Mouse (Mus musculus) stomach, embryonic 16.5 days (tissue): ENCODE data around the gene 4930503E14Rik. TPM values are rescaled to one million over a fixed set of nuclear protein-coding genes. Genes with fewer than 3 reads are reported as not detected.
"Not testable (repeated sequence)": the region's sequence is repeated elsewhere in the genome, so short reads cannot be mapped to it uniquely, and the experiment has no call there.

ENCODE experiments used
- ATAC-seq: fragments of 200-750 bp; cut with Nextera tagmentation; 2 replicates; pipeline ENCODE4 v1.8.0; 2017; ENCODE audit warnings: moderate number of reproducible peaks, moderate TSS enrichment; ENCODE audit not compliant: insufficient read depth, low FRiP score
- H3K27ac ChIP-seq: fragments of 300-500 bp; sonication (generic); 2 replicates; pipeline ENCODE4 v1.5.1; 2014; ENCODE audit warnings: low read length
- H3K27me3 ChIP-seq: fragments of 300-500 bp; sonication (generic); 2 replicates; pipeline ENCODE4 v1.6.1; 2014; ENCODE audit warnings: low read length, control low read depth, mixed read lengths; ENCODE audit not compliant: control insufficient read depth, insufficient read depth
- H3K36me3 ChIP-seq: fragments of 300-500 bp; sonication (generic); 2 replicates; pipeline ENCODE4 v1.6.1; 2014; ENCODE audit warnings: low read length; ENCODE audit not compliant: control insufficient read depth, insufficient read depth
- H3K4me1 ChIP-seq: fragments of 300-500 bp; sonication (generic); 2 replicates; pipeline ENCODE4 v1.6.1; 2014; ENCODE audit warnings: low read length, control low read depth, mixed read lengths; ENCODE audit not compliant: control insufficient read depth, insufficient read depth
- H3K4me2 ChIP-seq: fragments of 300-500 bp; sonication (generic); 2 replicates; pipeline ENCODE4 v1.6.1; 2014; ENCODE audit warnings: low read depth, low read length, mixed read lengths
- H3K4me3 ChIP-seq: fragments of 300-500 bp; sonication (generic); replicated peaks from 2 replicates; pipeline ENCODE4 v1.5.1; 2014; ENCODE audit warnings: mild to moderate bottlenecking, low read length
- H3K9ac ChIP-seq: fragments of 300-500 bp; sonication (generic); 2 replicates; pipeline ENCODE4 v1.6.1; 2014; ENCODE audit warnings: low read length
- H3K9me3 ChIP-seq: fragments of 300-500 bp; sonication (generic); replicated peaks from 2 replicates; pipeline ENCODE4 v1.6.1; 2016; ENCODE audit warnings: low read length, control low read depth; ENCODE audit not compliant: control insufficient read depth
- WGBS: fragments of 180-500 bp; shearing (Covaris S2); extraction: QIAGEN DNeasy Blood & Tissue Kit; methylation state at CpG from one replicate; pipeline ENCODE4 v1.1.7; 2014; 5-methylcytosine and 5-hydroxymethylcytosine counted together
- polyA plus RNA-seq: library from polyadenylated mRNA; unstranded; fragments of >200 nt; fragmentation: Nextera tagmentation; extraction: Ambion mirVana; gene quantifications from 2 replicates; pipeline ENCODE4 v1.2.1, GENCODE M21; 2015

The 4930503E14Rik gene
- polyA plus RNA-seq, result not detected in 2 replicates

DNA sequence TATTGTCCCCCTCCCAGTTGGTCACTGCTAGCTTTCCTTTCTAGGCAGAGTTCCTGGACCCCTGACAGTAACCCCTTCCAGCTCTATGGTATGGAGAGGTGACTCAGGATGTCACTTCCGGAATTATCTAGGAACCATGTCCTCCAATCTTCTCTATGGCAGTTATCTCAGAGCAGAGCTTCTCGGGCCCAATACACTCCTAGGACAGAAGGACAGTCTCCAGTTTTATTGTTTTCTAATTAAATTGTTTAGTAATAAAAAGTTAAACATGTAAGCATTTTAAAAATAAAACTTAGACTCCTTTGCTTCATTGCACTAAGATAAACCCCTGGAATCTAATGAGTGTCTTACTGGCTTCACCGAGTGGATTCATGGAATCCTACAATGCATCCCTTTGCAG is at the start of gene 4930503E14Rik:
4930503E14Rik (minus strand) TSS at position 101 of the 400 bp plus-strand sequence.
- ATAC-seq, H3K27ac ChIP-seq, H3K9me3 ChIP-seq, H3K9ac ChIP-seq, H3K27me3 ChIP-seq, H3K4me3 ChIP-seq, H3K4me1 ChIP-seq, H3K4me2 ChIP-seq, H3K36me3 ChIP-seq: not testable (repeated sequence)
- 86% methylated on average over 3 of the region's 3 CpGs for WGBS

DNA sequence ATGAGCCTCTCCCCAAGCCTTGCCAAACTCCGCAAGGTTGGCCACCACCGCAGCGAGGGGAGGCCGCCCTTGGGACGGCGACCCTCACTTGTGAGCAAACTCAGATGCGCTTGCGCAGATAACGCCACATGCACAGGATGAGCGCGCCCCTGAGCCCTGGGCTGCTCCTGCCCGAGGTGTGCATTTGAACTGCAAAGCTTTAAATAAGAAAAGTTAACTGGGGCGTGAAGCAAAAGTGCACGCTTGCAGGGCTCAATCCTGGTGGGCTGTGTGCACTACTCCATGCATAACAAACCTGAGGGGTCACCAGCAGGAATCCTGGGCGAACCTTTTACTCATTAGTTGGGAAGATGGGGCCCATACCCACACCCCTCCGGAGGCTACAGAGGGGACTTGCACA is 35.0 kb upstream of the 4930503E14Rik start:
- H3K9ac ChIP-seq, result no peak overlapping the region
- no peaks in the 10 kb centered on the region for H3K4me1 ChIP-seq
- no peak overlapping the region for H3K4me2 ChIP-seq
- H3K4me3 ChIP-seq, result no peak overlapping the region
- H3K36me3 ChIP-seq, result no peaks in the 10 kb centered on the region
- no peak overlapping the region for H3K27ac ChIP-seq
- no peak for ATAC-seq
- WGBS, result 90% methylated on average over 16 of the region's 16 CpGs
- no peaks in the 10 kb centered on the region for H3K27me3 ChIP-seq
- H3K9me3 ChIP-seq, result no peaks in the 10 kb centered on the region

DNA sequence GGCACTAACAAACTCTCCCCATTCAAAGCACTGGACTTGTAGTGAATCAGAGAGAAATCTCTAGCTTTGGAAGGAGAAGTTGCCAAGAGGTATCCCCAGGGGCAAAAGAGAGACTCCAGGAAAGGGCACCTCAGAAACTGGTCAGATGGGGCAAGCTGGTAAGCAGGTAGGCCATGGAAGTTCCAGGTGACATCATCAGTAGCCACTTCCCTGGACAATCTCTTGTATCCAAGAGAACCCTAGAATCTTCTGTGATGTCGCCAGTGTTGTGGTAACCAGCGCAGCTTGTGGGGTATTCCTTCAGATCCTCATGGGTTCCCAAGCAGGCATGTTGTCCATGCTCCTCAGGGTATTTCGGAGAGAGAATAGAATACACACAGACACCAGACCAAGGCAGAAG is 15.7 kb downstream of the 4930503E14Rik start, which contains the start of gene Gm8212:
Gm8212 (plus strand) TSS at position 301 of the 400 bp plus-strand sequence.
- not testable (repeated sequence) for H3K9me3 ChIP-seq, H3K4me3 ChIP-seq, H3K4me2 ChIP-seq, H3K27me3 ChIP-seq, ATAC-seq, H3K27ac ChIP-seq, H3K36me3 ChIP-seq, H3K4me1 ChIP-seq, H3K9ac ChIP-seq
- 100% methylated on average over 1 of the region's 3 CpGs for WGBS

DNA sequence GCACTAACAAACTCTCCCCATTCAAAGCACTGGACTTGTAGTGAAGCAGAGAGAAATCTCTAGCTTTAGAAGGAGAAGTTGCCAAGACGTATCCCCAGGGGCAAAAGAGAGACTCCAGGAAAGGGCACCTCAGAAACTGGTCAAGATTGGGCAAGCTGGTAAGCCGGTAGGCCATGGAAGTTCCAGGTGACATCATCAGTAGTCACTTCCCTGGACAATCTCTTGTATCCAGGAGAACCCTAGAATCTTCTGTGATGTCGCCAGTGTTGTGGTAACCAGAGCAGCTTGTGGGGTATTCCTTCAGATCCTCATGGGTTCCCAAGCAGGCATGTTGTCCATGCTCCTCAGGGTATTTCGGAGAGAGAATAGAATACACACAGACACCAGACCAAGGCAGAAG is 89.5 kb downstream of the 4930503E14Rik start, which contains the start of gene Gm3327:
Gm3327 (plus strand) TSS at position 301 of the 400 bp plus-strand sequence.
- not testable (repeated sequence) for H3K4me3 ChIP-seq

More for the DNA sequence above, 89.5 kb downstream of the 4930503E14Rik start, which contains the start of gene Gm3327:
- not testable (repeated sequence) for H3K9me3 ChIP-seq, H3K27ac ChIP-seq, H3K4me2 ChIP-seq, H3K4me1 ChIP-seq, H3K27me3 ChIP-seq, ATAC-seq, H3K9ac ChIP-seq, H3K36me3 ChIP-seq
- 83% methylated on average over 3 of the region's 4 CpGs for WGBS

Other genes with a start within 250 kb of the 4930503E14Rik start
- not detected in 2 replicates for gene Ang6, start 211.0 kb downstream of the 4930503E14Rik start, polyA plus RNA-seq
- gene Ear2, start 110.6 kb downstream of the 4930503E14Rik start, polyA plus RNA-seq, result 1.4 and 1.5 TPM in 2 replicates
- gene Gm3327, start 89.4 kb downstream of the 4930503E14Rik start, polyA plus RNA-seq, result not detected in 2 replicates
- gene Gm8212, start 15.6 kb downstream of the 4930503E14Rik start, polyA plus RNA-seq, result not detected in 2 replicates
- gene Gm8220, start 72.3 kb upstream of the 4930503E14Rik start, polyA plus RNA-seq, result not detected in 2 replicates
- gene Gm5930, start 125.3 kb upstream of the 4930503E14Rik start, polyA plus RNA-seq, result not detected in 2 replicates
- gene Gm8229, start 152.1 kb upstream of the 4930503E14Rik start, polyA plus RNA-seq, result not detected in 2 replicates
- gene Gm3371, start 197.4 kb upstream of the 4930503E14Rik start, polyA plus RNA-seq, result not detected in 2 replicates
- not detected in 2 replicates for gene Gm8232, start 220.4 kb upstream of the 4930503E14Rik start, polyA plus RNA-seq